Mouse (Mus musculus) heart, adult 2 months (tissue): Measurements from ENCODE around the gene Phf19. TPM values are rescaled to one million over a fixed set of nuclear protein-coding genes. Genes with fewer than 3 reads are reported as not detected.
A peak's percentile ranks its signal among the peaks of the same experiment; 100 is the strongest.

Experiments used
- DNase-seq, 2 experiments: peaks; one replicate each; pipeline ENCODE4 v3.0.0; 2021
- H3K27ac ChIP-seq: fragments of 200-600 bp; 2 replicates; pipeline ENCODE4 v1.8.1; 2022
- H3K27me3 ChIP-seq: fragments of 200-500 bp; 2 replicates; pipeline ENCODE4 v1.6.1; 2012; ENCODE audit warnings: mild to moderate bottlenecking, low read length, inconsistent platforms, mixed read lengths; ENCODE audit not compliant: control insufficient read depth, insufficient read depth
- H3K36me3 ChIP-seq: fragments of 200-500 bp; 2 replicates; pipeline ENCODE4 v1.6.1; 2012; ENCODE audit warnings: low read length, inconsistent platforms; ENCODE audit not compliant: control insufficient read depth, insufficient read depth
- H3K4me1 ChIP-seq: fragments of 200-500 bp; 2 replicates; pipeline ENCODE4 v1.6.1; 2011; ENCODE audit warnings: low read length; ENCODE audit not compliant: control insufficient read depth, insufficient read depth
- H3K4me3 ChIP-seq: fragments of 200-600 bp; 2 replicates; pipeline ENCODE4 v1.8.1; 2022
- H3K79me2 ChIP-seq: fragments of 200-500 bp; replicated peaks from 2 replicates; pipeline ENCODE4 v1.6.1; 2012; ENCODE audit warnings: mild to moderate bottlenecking, inconsistent platforms, low read length, moderate library complexity, mixed read lengths; ENCODE audit not compliant: control insufficient read depth, insufficient read depth
- H3K9ac ChIP-seq: fragments of 200-500 bp; 2 replicates; pipeline ENCODE4 v1.6.1; 2012; ENCODE audit warnings: low read depth, mild to moderate bottlenecking, control low read depth, inconsistent platforms, low read length, mixed read lengths
- CTCF ChIP-seq: fragments of 200-600 bp; IDR thresholded peaks from 2 replicates; pipeline ENCODE4 v1.8.1; 2022; ENCODE audit warnings: antibody characterized with exemption, mild to moderate bottlenecking, moderate library complexity
- EP300 ChIP-seq: fragments of 200-500 bp; IDR thresholded peaks from 2 replicates; pipeline ENCODE4 v1.6.1; 2011; ENCODE audit warnings: low read depth, low read length, control low read depth; ENCODE audit not compliant: insufficient read depth
- POLR2A ChIP-seq: fragments of 200-500 bp; IDR thresholded peaks from 2 replicates; pipeline ENCODE4 v1.6.1; 2011; ENCODE audit warnings: mild to moderate bottlenecking, low read depth, low read length, control low read depth; ENCODE audit not compliant: insufficient read depth
- WGBS: fragments of 180-500 bp; shearing (Covaris S2); methylation state at CpG from one replicate; pipeline ENCODE4 v1.1.7; 2018; 5-methylcytosine and 5-hydroxymethylcytosine counted together
- intact Hi-C: fragments of 180-260 bp; cut with DNase I; formaldehyde crosslinking; loops from one replicate; pipeline ENCODE4 v1.15.1; 2025
- polyA plus RNA-seq: library from polyadenylated mRNA; depleted of rRNA; stranded (reverse); fragments of >200 nt; gene quantifications from 2 replicates; pipeline ENCODE4 v1.2.3, GENCODE M21; 2012
- total RNA-seq, 2 experiments: library from RNA; stranded (reverse); gene quantifications; 2 replicates each; pipeline ENCODE4 v1.2.3; 2021

The Phf19 gene
- total and polyA plus RNA-seq, 3 experiments = 0.76 to 1.1 (median 0.80) TPM

GRCm38 (mm10) chr2:34945580-34945979, 31.8 kb upstream of the Phf19 start:
- Histone ChIP-seq H3K4me3 (no peak overlapping the region), H3K27me3 (no peaks in the 10 kb centered on the region), H3K27ac (no peak overlapping the region), H3K79me2 (no peaks in the 10 kb centered on the region), H3K9ac (no peak overlapping the region), H3K4me1 (peaks cover 2% of the 10 kb centered on the region), H3K36me3 (no peaks in the 10 kb centered on the region)
- intact Hi-C loops = no loop called here
- 93% methylated on average over 4 of the region's 4 CpGs for WGBS
- DNase-seq = no peak
- TF ChIP-seq POLR2A (no peak), CTCF (no peak), EP300 (no peak)

- Histone ChIP-seq H3K79me2 (no peaks in the 10 kb centered on the region), H3K4me3 (0 out of 2 replicates have a peak overlapping the region, but pooled peaks have one; percentile 7), H3K4me1 (peaks cover 2% of the 10 kb centered on the region), H3K36me3 (no peaks in the 10 kb centered on the region), H3K9ac (no peak overlapping the region), H3K27ac (no peak overlapping the region), H3K27me3 (no peaks in the 10 kb centered on the region)
- intact Hi-C loops = no loop called here
- no peak for TF ChIP-seq EP300
- no peak for TF ChIP-seq POLR2A
- TF ChIP-seq CTCF = no peak
- DNase-seq = peak; percentile 73 to 80
- 7% methylated on average over 8 of the region's 8 CpGs for WGBS
Observed at GRCm38 (mm10) chr2:34944761-34945160, 30.9 kb upstream of the Phf19 start.

- no peak for DNase-seq
- peaks cover 7% of the 10 kb centered on the region for H3K4me1 ChIP-seq
- no peaks in the 10 kb centered on the region for H3K79me2 ChIP-seq
- H3K36me3 ChIP-seq = no peaks in the 10 kb centered on the region
- H3K9ac ChIP-seq = no peak overlapping the region
- no peaks in the 10 kb centered on the region for H3K27me3 ChIP-seq
- H3K4me3 ChIP-seq = no peak overlapping the region
- no peak for TF ChIP-seq EP300
- TF ChIP-seq CTCF = no peak
- TF ChIP-seq POLR2A = no peak
- H3K27ac ChIP-seq = no peak overlapping the region
- intact Hi-C loops = no loop called here
- 89% methylated on average over 13 of the region's 13 CpGs for WGBS
Observed at GRCm38 (mm10) chr2:34943556-34944120, 29.8 kb upstream of the Phf19 start.

- TF ChIP-seq CTCF = no peak
- no peak for TF ChIP-seq POLR2A
- TF ChIP-seq EP300 = no peak
- intact Hi-C loops = no loop called here
- Histone ChIP-seq H3K27ac (no peak overlapping the region), H3K36me3 (no peaks in the 10 kb centered on the region), H3K4me1 (peaks cover 9% of the 10 kb centered on the region), H3K4me3 (no peak overlapping the region), H3K27me3 (no peaks in the 10 kb centered on the region), H3K79me2 (no peaks in the 10 kb centered on the region), H3K9ac (no peak overlapping the region)
- no peak for DNase-seq
- 76% methylated on average over 11 of the region's 11 CpGs for WGBS
Observed at GRCm38 (mm10) chr2:34941061-34941675, 27.3 kb upstream of the Phf19 start.

GRCm38 (mm10) chr2:34940246-34940645, 26.4 kb upstream of the Phf19 start:
- H3K4me1 ChIP-seq = peaks cover 8% of the 10 kb centered on the region
- H3K4me3 ChIP-seq = no peak overlapping the region
- no peak for DNase-seq
- no peaks in the 10 kb centered on the region for H3K36me3 ChIP-seq
- WGBS = 83% methylated on average over 5 of the region's 5 CpGs
- intact Hi-C loops = no loop called here
- H3K27me3 ChIP-seq = no peaks in the 10 kb centered on the region
- TF ChIP-seq EP300 (no peak), CTCF (no peak), POLR2A (no peak)
- no peak overlapping the region for H3K27ac ChIP-seq
- no peaks in the 10 kb centered on the region for H3K79me2 ChIP-seq
- H3K9ac ChIP-seq = no peak overlapping the region

- Histone ChIP-seq H3K27ac (peak overlapping the region; percentile 38), H3K79me2 (no peaks in the 10 kb centered on the region), H3K4me1 (peaks cover 7% of the 10 kb centered on the region; the same call in 1 of the 2 replicates), H3K9ac (no peak overlapping the region), H3K27me3 (no peaks in the 10 kb centered on the region), H3K36me3 (no peaks in the 10 kb centered on the region), H3K4me3 (no peak overlapping the region)
- intact Hi-C loops = no loop called here
- TF ChIP-seq EP300 = no peak
- TF ChIP-seq POLR2A = no peak
- no peak for TF ChIP-seq CTCF
- WGBS = 23% methylated on average over 8 of the region's 8 CpGs
- peak; percentile 49 to 59 for DNase-seq
Observed at GRCm38 (mm10) chr2:34938269-34939208, 24.7 kb upstream of the Phf19 start.
